ENCODE assay signal across 15 mouse cellular contexts in genomic region chr3:50307339-50308327, GRCm38 (mm10).
DNase-seq lines count a peak whose midpoint lies in the region; ATAC-seq lines count a peak whose summit lies in the region.
"Had no signal": no experiment of that assay in that cellular context is flagged by ENCODE, and none has a peak within 500 bp of the region (broad histone marks: within the 10 kb centered on the region; RNA-seq: fewer than 3 reads in every experiment).

No protein-coding gene starts in this region.

- 77% methylated on average over 14 of the region's 14 CpGs for WGBS in midbrain, embryonic 14.5 days
- WGBS in midbrain, embryonic 11.5 days, result 88% methylated on average over 14 of the region's 14 CpGs
- WGBS in embryonic facial prominence, embryonic 13.5 days, result 46% methylated on average over 14 of the region's 14 CpGs
- WGBS in limb, embryonic 13.5 days, result 59% methylated on average over 14 of the region's 14 CpGs

- H3K9ac ChIP-seq in midbrain, embryonic 14.5 days (replicated peaks; ENCODE audit: low read length), result no peak overlapping the region
- H3K9ac ChIP-seq in midbrain, embryonic 11.5 days (ENCODE audit: low read length), result no peak overlapping the region
- H3K9ac ChIP-seq in embryonic facial prominence, embryonic 13.5 days, result no peak overlapping the region
- H3K9ac ChIP-seq in limb, embryonic 13.5 days, result no peak overlapping the region
- H3K9ac ChIP-seq: liver, postnatal 0 days had no signal

- ATAC-seq in midbrain, embryonic 14.5 days (ENCODE audit: low FRiP score, low TSS enrichment), result no peak
- no peak for ATAC-seq in midbrain, embryonic 11.5 days (ENCODE audit: low FRiP score)
- peak; percentile 72; the same call in 1 of the 2 replicates for ATAC-seq in embryonic facial prominence, embryonic 13.5 days (ENCODE audit: insufficient number of reproducible peaks, insufficient read depth, low FRiP score, low TSS enrichment, low read depth)
- no peak for ATAC-seq in limb, embryonic 13.5 days (ENCODE audit: low FRiP score, low read depth)
- ATAC-seq: intestine, embryonic 16.5 days; liver, postnatal 0 days had no signal

- H3K4me3 ChIP-seq in midbrain, embryonic 14.5 days (replicated peaks; ENCODE audit: low read depth, low read length), result no peak overlapping the region
- H3K4me3 ChIP-seq in midbrain, embryonic 11.5 days (ENCODE audit: low read depth, low read length), result no peak overlapping the region
- no peak overlapping the region for H3K4me3 ChIP-seq in embryonic facial prominence, embryonic 13.5 days
- H3K4me3 ChIP-seq in limb, embryonic 13.5 days, result no peak overlapping the region

- H3K4me2 ChIP-seq in midbrain, embryonic 14.5 days (ENCODE audit: low read length), result no peak overlapping the region
- H3K4me2 ChIP-seq in midbrain, embryonic 11.5 days, result no peak overlapping the region
- H3K4me2 ChIP-seq in embryonic facial prominence, embryonic 13.5 days, result no peak overlapping the region
- no peak overlapping the region for H3K4me2 ChIP-seq in limb, embryonic 13.5 days (replicated peaks)
- H3K4me2 ChIP-seq: heart, embryonic 11.5 days had no signal

- DNase-seq in midbrain, embryonic 14.5 days, result peak; percentile 22
- DNase-seq in midbrain, embryonic 11.5 days (ENCODE audit: low spot score, missing footprints), result no peak
- peak; percentile 44 for DNase-seq in thymus, postnatal 4 days
- DNase-seq in adrenal gland, adult 2 months, result no peak
- no peak for DNase-seq in kidney, postnatal 36 days
- DNase-seq: cerebellum, adult 8-10 months; gastrocnemius, postnatal 25 days; kidney, postnatal 4 days; liver, postnatal 0 days; spleen, adult 18-20 months had no signal

- no peaks in the 10 kb centered on the region for H3K36me3 ChIP-seq in midbrain, embryonic 14.5 days (ENCODE audit: control insufficient read depth, insufficient read depth, low read length)
- H3K36me3 ChIP-seq in midbrain, embryonic 11.5 days (ENCODE audit: control insufficient read depth, insufficient read depth, low read length), result no peaks in the 10 kb centered on the region
- H3K36me3 ChIP-seq in embryonic facial prominence, embryonic 13.5 days, result no peaks in the 10 kb centered on the region
- no peaks in the 10 kb centered on the region for H3K36me3 ChIP-seq in limb, embryonic 13.5 days

- no peaks in the 10 kb centered on the region for H3K9me3 ChIP-seq in midbrain, embryonic 14.5 days (ENCODE audit: control insufficient read depth, low read length)
- H3K9me3 ChIP-seq in midbrain, embryonic 11.5 days (ENCODE audit: control insufficient read depth, low read length), result no peaks in the 10 kb centered on the region
- no peaks in the 10 kb centered on the region for H3K9me3 ChIP-seq in embryonic facial prominence, embryonic 13.5 days
- H3K9me3 ChIP-seq in limb, embryonic 13.5 days, result no peaks in the 10 kb centered on the region

- no peaks in the 10 kb centered on the region for H3K27me3 ChIP-seq in midbrain, embryonic 14.5 days (ENCODE audit: control insufficient read depth, insufficient read depth, low read length)
- no peaks in the 10 kb centered on the region for H3K27me3 ChIP-seq in midbrain, embryonic 11.5 days (ENCODE audit: control insufficient read depth, insufficient read depth, low read length)
- H3K27me3 ChIP-seq in embryonic facial prominence, embryonic 13.5 days, result no peaks in the 10 kb centered on the region
- no peaks in the 10 kb centered on the region for H3K27me3 ChIP-seq in limb, embryonic 13.5 days

- no peak overlapping the region for H3K27ac ChIP-seq in midbrain, embryonic 14.5 days (replicated peaks; ENCODE audit: low read depth, low read length)
- H3K27ac ChIP-seq in midbrain, embryonic 11.5 days (ENCODE audit: low read depth, low read length), result no peak overlapping the region
- no peak overlapping the region for H3K27ac ChIP-seq in embryonic facial prominence, embryonic 13.5 days
- H3K27ac ChIP-seq in limb, embryonic 13.5 days, result 0 out of 2 replicates have a peak overlapping the region, but pooled peaks have one; percentile 2
- H3K27ac ChIP-seq: macrophage had no signal

- no peaks in the 10 kb centered on the region for H3K4me1 ChIP-seq in midbrain, embryonic 14.5 days (ENCODE audit: control insufficient read depth, insufficient read depth, low read length)
- no peaks in the 10 kb centered on the region for H3K4me1 ChIP-seq in midbrain, embryonic 11.5 days (ENCODE audit: control insufficient read depth, insufficient read depth, low read length)
- peaks cover 6% of the 10 kb centered on the region; the same call in 1 of the 2 replicates for H3K4me1 ChIP-seq in embryonic facial prominence, embryonic 13.5 days
- H3K4me1 ChIP-seq in limb, embryonic 13.5 days, result peaks cover 5% of the 10 kb centered on the region; the same call in 1 of the 2 replicates

Comparison
In these comparisons a context has a peak if more than half of its experiments do, and no peak if none do; other contexts are left out.
1. DNase-seq: peak in midbrain, embryonic 14.5 days (single experiment) and thymus, postnatal 4 days (single experiment); none in midbrain, embryonic 11.5 days (single experiment), adrenal gland, adult 2 months (single experiment) and kidney, postnatal 36 days (0 of 2).